Mouse (Mus musculus) stomach, postnatal 0 days (tissue): ENCODE results near the gene Mecom.

Source experiments
- CTCF ChIP-seq: IDR thresholded peaks from 2 replicates; pipeline ENCODE4 v1.5.1; 2016; ENCODE audit warnings: antibody characterized with exemption, low read depth, mild to moderate bottlenecking, moderate library complexity
- EP300 ChIP-seq: optimal IDR thresholded peaks from 2 replicates; pipeline ENCODE3; 2016; ENCODE audit warnings: antibody characterized with exemption

- TF ChIP-seq CTCF, result no peak
- TF ChIP-seq EP300, result no peak
Observed at GRCm38 (mm10) chr3:30441646-30442045, 106.2 kb downstream of the Mecom start.
